Mouse (Mus musculus) MN1 (cell line): Measurements from ENCODE around the gene Ddx11.
"Not testable (repeated sequence)": the region's sequence is repeated elsewhere in the genome, so short reads cannot be mapped to it uniquely, and the experiment has no call there.

ENCODE experiments used
- DNase-seq: peaks from one replicate; pipeline ENCODE4 v3.0.0-alpha.2; 2016; ENCODE audit warnings: low spot score

Gene Ddx11

DNA sequence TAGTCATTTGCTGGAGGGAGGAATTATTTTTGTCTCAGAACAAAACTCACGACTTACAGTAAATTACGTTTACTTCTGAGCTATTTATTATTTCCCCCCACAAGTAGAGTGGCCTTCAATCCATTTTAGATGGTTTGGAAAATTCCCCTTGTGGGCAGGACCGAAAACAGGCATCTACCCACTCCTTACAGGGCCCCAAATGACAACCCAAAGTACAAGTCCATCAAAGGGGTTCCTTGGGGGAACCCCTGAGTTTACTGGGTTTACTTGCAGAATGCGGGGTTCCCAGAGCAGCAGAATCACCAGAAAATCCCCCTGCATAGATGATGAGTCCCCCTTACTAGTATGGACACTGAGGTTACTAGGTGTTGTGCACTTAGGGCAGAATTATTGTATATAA lies 11.2 kb upstream of the Ddx11 start:
- no peak for DNase-seq

GRCm38 (mm10) chr17:66118991-66119390 lies 4.3 kb upstream of the Ddx11 start:
- DNase-seq, result no peak

DNA sequence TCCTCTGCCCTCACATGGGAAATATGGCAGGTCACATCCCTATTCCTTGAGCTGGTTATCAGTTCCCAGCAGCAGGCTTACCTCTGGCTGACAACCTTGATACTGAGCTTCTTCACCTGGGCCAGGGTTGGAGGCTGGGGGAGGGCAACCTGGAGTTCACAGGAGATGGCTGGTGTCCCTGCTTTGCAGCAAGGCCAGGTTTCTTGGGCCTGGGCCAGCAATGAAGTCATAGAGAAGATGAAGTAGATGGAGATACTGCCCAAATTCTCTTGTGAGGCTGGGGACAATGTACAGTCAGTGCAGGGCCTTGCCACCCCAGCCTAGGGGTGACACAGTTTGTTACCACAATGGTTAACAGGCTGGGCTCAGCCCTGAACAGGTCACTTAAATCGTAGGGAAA lies 2.6 kb upstream of the Ddx11 start:
- DNase-seq, result peak; percentile 39

- peak; percentile 49 for DNase-seq
These were observed 693 bp downstream of the Ddx11 start for GRCm38 (mm10) chr17:66123816-66124610.

- DNase-seq, result peak; percentile 55
These were observed 1.9 kb downstream of the Ddx11 start for GRCm38 (mm10) chr17:66125211-66125610.

GRCm38 (mm10) chr17:66130371-66130770 lies 7.1 kb downstream of the Ddx11 start:
- DNase-seq, result no peak

- DNase-seq, result no peak
These were observed 7.9 kb downstream of the Ddx11 start for GRCm38 (mm10) chr17:66131212-66131611.

DNA sequence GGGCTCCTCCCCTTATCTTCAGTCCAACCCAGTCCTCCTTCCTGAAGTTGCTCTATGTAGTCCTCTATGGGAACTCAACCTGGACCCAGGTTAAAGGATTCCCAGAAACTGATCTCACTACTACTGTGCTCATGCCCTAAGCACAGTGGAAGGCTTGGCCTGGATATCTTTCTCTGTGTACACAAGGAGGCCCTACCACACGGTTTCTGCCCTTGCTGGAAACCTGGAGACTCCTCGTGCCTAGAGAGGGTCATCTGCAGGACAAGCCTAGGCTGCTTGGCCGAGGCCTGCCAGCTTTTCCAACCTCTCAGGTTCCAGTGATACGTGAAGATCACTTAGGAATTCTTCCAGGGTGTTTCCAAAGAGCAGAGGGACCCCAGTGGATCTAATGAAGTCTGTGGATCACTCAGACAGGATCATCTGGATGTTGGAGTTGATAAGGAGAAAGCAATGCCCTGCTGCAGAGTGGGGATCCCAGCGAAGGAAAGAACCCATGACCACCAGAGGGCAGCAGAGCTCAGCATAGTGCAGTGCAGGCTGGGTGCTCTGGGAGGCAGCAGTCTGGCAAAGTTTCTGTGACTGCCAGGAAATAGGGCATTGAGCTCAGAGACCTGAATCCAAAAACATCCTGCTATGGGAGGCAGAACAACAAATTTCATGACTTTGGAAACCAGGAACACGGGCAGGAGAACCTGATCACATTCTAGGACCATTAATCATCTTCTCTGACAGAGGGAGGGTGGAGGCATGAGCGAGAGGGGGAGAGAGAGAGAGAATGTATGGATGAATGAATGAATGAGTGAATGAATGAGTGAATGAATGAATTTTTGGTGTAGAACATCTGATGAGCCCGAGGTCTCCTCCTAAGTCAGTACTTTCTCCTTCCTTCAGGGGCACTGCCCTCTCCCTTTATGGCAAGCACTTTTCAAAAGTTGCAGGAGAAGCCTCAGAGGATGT lies 29.7 kb downstream of the Ddx11 start:
- DNase-seq, result not testable (repeated sequence)

DNA sequence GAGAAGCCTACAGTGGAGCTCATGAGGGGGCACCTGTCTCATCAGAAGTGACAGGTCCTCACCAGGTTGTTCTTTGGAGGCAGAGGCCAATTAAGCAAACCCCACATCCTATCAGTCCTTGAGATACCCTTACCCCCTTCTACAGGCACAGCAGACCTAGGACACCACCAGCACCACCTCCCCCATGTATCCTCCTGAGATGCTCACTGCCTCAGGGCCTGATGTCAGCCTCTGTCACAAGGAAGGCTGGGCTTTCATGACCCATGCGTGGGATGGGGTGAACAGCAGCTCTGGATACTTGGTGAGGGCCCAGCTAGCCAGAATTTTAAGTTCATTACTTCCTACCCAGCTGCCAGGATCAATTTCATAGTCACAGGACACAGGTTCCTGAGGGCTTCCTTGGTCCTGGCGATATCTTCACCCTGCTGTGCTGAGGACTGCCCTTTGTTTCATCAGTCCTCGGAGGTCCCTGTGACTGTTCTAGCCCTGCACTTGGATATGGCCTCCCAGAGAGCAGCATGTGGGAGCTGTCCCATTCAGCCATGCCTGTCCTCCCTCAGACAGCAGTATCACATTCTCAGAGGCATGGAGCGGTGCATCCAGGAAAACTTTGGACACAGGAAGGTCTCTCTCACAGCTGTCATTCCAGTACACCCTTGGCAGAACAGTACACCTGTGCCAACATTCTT lies 30.6 kb downstream of the Ddx11 start:
- DNase-seq, result not testable (repeated sequence)

DNA sequence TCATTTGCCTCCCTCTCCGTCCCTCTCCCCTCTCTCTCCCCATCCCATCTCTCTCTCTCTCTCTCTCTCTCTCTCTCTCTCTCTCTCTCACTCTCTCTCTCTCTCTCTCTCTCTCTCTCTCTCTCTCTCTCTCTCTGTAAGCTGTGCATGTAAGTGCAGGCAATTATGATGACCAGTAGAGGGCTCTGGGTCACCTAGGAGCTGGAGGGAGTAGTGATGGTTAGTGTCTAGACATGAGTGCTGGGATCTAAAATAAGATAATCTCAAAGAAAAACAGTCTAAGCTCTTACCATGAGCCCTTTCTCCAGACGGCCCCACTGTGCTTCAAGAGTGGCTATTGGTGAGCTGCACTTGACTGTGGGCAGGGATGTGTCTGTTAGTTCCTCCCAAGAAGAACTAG lies 31.6 kb downstream of the Ddx11 start:
- DNase-seq, result no peak

- DNase-seq, result no peak
These were observed 35.0 kb downstream of the Ddx11 start for GRCm38 (mm10) chr17:66158271-66158670.

GRCm38 (mm10) chr17:66167141-66167540 lies 43.8 kb downstream of the Ddx11 start:
- DNase-seq, result not testable (repeated sequence)

- DNase-seq, result not testable (repeated sequence)
These were observed 47.7 kb downstream of the Ddx11 start for GRCm38 (mm10) chr17:66170971-66171370.

DNA sequence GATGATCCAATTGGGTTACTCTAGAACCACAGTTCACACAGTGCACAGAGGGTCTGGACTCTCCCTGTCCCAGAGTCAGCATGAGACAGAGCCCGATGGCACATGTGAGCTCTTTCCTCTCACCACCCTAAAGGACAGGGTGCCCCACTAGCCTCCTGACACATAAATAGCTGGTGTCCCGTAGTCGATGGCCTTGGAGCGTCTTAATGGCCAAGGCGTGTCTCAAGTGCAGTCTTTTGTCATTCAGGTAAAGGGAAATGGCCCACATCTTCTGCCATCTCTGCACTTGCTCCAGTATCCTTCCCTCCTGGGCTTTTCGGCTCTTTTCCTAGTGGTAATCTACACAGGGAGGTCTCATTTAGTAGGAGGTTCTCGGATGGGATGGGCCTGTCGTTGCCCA lies 67.3 kb downstream of the Ddx11 start:
- no peak for DNase-seq

GRCm38 (mm10) chr17:66197041-66197440 lies 73.7 kb downstream of the Ddx11 start:
- DNase-seq, result peak; percentile 24
